Mouse (Mus musculus) layer of hippocampus, adult 18-20 months (tissue): Measurements from ENCODE around the gene Tcl1b5. TPM values are rescaled to one million over a fixed set of nuclear protein-coding genes. Genes with fewer than 3 reads are reported as not detected.
"Not testable (repeated sequence)": the region's sequence is repeated elsewhere in the genome, so short reads cannot be mapped to it uniquely, and the experiment has no call there.

ENCODE experiments used
- DNase-seq, 2 experiments: peaks; one replicate each; pipeline ENCODE4 v3.0.0; 2022; ENCODE audit warnings: low spot score in 2 of 2
- long read RNA-seq: library from polyadenylated mRNA; stranded (forward); transcript quantifications from one replicate; pipeline ENCODE4 v2.0.0, GENCODE M21; 2021
- total RNA-seq, 2 experiments: library from RNA; stranded (reverse); gene quantifications; 2 replicates each; pipeline ENCODE4 v1.2.3; 2021

The Tcl1b5 gene
- total RNA-seq, result not detected
- long read RNA-seq, result 0 reads

GRCm38 (mm10) chr12:105176044-105176443 is at the start of gene Tcl1b5:
Tcl1b5 (plus strand) TSS chr12:105176344.
- DNase-seq, result not testable (repeated sequence)

GRCm38 (mm10) chr12:105126516-105126915 is 49.6 kb upstream of the Tcl1b5 start:
- no peak for DNase-seq

- DNase-seq, result no peak
These were observed 48.5 kb upstream of the Tcl1b5 start for GRCm38 (mm10) chr12:105127607-105128006.

GRCm38 (mm10) chr12:105129494-105130205 is 46.5 kb upstream of the Tcl1b5 start:
- DNase-seq, result not testable (repeated sequence)

- not testable (repeated sequence) for DNase-seq
These were observed 42.0 kb upstream of the Tcl1b5 start for GRCm38 (mm10) chr12:105134167-105134566.

- DNase-seq, result not testable (repeated sequence)
These were observed 41.3 kb upstream of the Tcl1b5 start for GRCm38 (mm10) chr12:105134826-105135225.

GRCm38 (mm10) chr12:105137729-105138128 is 38.4 kb upstream of the Tcl1b5 start:
- DNase-seq, result not testable (repeated sequence)

GRCm38 (mm10) chr12:105143096-105143495 is 33.0 kb upstream of the Tcl1b5 start:
- DNase-seq, result no peak

GRCm38 (mm10) chr12:105144928-105145327 is 31.2 kb upstream of the Tcl1b5 start:
- not testable (repeated sequence) for DNase-seq

- DNase-seq, result no peak
These were observed 30.4 kb upstream of the Tcl1b5 start, which contains the start of gene Tcl1b2 for GRCm38 (mm10) chr12:105145714-105146113. Tcl1b2 (plus strand) TSS chr12:105146014.

GRCm38 (mm10) chr12:105155286-105155685 is 20.9 kb upstream of the Tcl1b5 start:
- peak in 1 of 2 experiments; percentile 24 for DNase-seq

- no peak for DNase-seq
These were observed 17.3 kb upstream of the Tcl1b5 start for GRCm38 (mm10) chr12:105158842-105159241.

- no peak for DNase-seq
These were observed 16.8 kb upstream of the Tcl1b5 start, which contains the start of gene Tcl1b1 for GRCm38 (mm10) chr12:105159390-105159789. Tcl1b1 (plus strand) TSS chr12:105159690.

- DNase-seq, result no peak
These were observed 9.4 kb upstream of the Tcl1b5 start for GRCm38 (mm10) chr12:105166734-105167133.

GRCm38 (mm10) chr12:105173366-105173765 is 2.8 kb upstream of the Tcl1b5 start:
- no peak for DNase-seq

- DNase-seq, result peak; percentile 40 to 66
These were observed 1.8 kb upstream of the Tcl1b5 start for GRCm38 (mm10) chr12:105174318-105174717.

- DNase-seq, result not testable (repeated sequence)
These were observed 5.0 kb downstream of the Tcl1b5 start for GRCm38 (mm10) chr12:105181040-105181644.

- DNase-seq, result peak in 1 of 2 experiments; percentile 9
These were observed 12.8 kb downstream of the Tcl1b5 start for GRCm38 (mm10) chr12:105188980-105189379.

GRCm38 (mm10) chr12:105190743-105191142 is 14.6 kb downstream of the Tcl1b5 start, which contains the start of gene Tcl1b3:
Tcl1b3 (plus strand) TSS chr12:105191043.
- not testable (repeated sequence) for DNase-seq

GRCm38 (mm10) chr12:105199684-105200497 is 23.7 kb downstream of the Tcl1b5 start:
- not testable (repeated sequence) for DNase-seq

- DNase-seq, result not testable (repeated sequence)
These were observed 25.5 kb downstream of the Tcl1b5 start, which contains the start of gene Tcl1b4 for GRCm38 (mm10) chr12:105201657-105202056. Tcl1b4 (plus strand) TSS chr12:105201957.
